Mouse (Mus musculus) layer of hippocampus, adult 18-20 months (tissue): Measurements from ENCODE around the gene Skap2. TPM values are rescaled to one million over a fixed set of nuclear protein-coding genes. Genes with fewer than 3 reads are reported as not detected.
A peak's percentile ranks its signal among the peaks of the same experiment; 100 is the strongest.

ENCODE experiments used
- DNase-seq, 2 experiments: peaks; one replicate each; pipeline ENCODE4 v3.0.0; 2022; ENCODE audit warnings: low spot score in 2 of 2
- total RNA-seq, 2 experiments: library from RNA; stranded (reverse); gene quantifications; 2 replicates each; pipeline ENCODE4 v1.2.3; 2021

Gene Skap2
- total RNA-seq, 2 experiments from 2014 or later = 20.8 to 21.4 TPM

GRCm38 (mm10) chr6:51850030-51850817 lies 162.1 kb downstream of the Skap2 start:
- peak in 1 of 2 experiments; percentile 5 for DNase-seq

- DNase-seq = peak in 1 of 2 experiments; percentile 44
Measured at GRCm38 (mm10) chr6:51849561-51849960, 162.8 kb downstream of the Skap2 start.

DNA sequence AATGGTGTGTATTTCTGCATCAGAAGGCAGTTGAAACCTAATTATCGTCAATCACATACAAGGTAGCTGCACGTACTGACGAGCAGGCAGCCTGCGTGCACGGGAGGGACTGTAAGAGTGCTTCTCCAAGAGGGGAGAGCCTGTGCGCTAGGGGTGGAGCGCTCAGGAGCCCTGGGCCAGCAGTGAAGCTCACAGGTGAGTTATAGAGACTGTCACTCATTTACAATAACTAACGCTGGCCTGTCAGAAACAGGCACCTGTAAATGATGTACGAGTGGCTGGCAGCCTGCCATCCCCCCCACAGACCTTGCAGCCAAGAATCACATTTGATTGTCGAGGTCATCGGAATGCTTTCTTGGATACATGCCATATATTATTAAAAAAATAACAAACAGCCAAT lies 168.2 kb downstream of the Skap2 start:
- DNase-seq = peak in 1 of 2 experiments; percentile 15

GRCm38 (mm10) chr6:51843081-51843480 lies 169.3 kb downstream of the Skap2 start:
- DNase-seq = no peak

GRCm38 (mm10) chr6:51838177-51838576 lies 174.2 kb downstream of the Skap2 start:
- DNase-seq = no peak

GRCm38 (mm10) chr6:51833362-51833761 lies 179.0 kb downstream of the Skap2 start:
- no peak for DNase-seq

GRCm38 (mm10) chr6:51825621-51826021 lies 186.7 kb downstream of the Skap2 start:
- no peak for DNase-seq

DNA sequence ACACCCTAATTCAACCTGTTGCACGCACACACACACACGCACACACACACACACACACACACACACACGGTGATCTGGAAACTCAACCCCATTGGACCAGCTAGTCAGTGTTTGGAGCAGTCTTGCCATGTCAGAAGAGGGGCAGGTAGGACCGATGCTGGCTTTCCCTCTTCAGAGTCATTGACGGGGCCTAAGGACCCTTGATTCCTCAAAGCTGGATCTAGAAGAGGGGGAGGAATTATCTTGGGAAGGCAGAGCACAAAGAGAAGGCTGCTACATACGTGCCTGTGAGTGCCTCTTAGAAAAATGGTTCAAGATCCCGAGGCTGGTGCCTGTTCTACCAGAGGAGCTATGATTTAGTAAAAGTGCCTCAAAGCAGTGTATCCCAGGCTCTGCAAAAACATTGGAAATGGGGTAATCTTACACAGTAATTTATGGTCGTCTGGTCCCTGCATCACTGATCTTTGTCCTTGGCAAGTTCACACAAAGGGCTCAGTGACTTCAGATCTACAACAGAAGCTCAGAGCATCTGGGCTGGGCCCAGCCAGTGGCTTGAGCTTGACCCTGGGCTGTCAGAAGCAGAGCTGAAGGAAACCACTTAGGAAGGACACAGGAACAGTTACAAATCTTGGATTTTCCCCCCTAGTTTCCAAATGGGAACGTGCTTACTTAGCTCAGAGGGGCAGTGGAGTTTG lies 188.1 kb downstream of the Skap2 start:
- DNase-seq = no peak

DNA sequence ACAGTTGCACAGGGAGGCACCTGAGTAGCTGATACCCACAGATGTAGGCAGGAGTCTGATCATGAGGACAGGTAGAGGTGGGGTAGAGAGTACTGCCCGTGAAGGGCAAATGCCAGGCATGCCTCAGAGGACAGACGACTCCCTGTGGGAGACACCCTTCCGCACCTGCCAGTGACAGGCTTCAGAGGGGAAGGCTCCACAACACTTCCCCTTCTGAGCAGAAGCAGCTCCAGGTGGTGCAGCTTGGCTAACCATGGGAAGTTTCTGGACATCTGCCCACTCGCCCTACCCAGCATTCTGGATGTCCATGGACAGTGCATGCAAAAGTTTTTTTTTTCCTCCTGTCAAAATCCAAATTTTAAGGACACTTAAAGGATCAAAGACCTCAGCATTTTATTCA lies 190.3 kb downstream of the Skap2 start:
- DNase-seq = no peak

DNA sequence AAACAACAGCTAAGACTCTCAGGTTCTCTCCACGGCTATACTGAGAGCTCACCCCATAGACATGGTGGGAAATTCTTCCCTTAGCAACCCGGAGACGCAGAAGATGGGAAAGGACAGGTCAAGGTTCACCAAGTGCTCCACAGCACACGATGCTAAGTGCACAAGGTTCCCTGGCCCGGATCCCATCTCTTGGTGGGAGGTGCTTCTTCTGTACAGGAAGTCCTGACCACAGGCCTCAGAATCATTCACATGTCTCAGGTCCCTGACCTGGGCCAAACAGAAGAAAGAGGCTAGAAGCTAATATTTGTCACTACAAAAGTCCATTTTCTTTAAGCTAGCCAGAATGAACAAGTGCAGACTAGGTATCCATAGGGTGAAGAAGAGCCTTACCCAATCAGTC lies 191.5 kb downstream of the Skap2 start:
- DNase-seq = no peak

- DNase-seq = no peak
Measured at GRCm38 (mm10) chr6:51816892-51817621, 195.3 kb downstream of the Skap2 start.

DNA sequence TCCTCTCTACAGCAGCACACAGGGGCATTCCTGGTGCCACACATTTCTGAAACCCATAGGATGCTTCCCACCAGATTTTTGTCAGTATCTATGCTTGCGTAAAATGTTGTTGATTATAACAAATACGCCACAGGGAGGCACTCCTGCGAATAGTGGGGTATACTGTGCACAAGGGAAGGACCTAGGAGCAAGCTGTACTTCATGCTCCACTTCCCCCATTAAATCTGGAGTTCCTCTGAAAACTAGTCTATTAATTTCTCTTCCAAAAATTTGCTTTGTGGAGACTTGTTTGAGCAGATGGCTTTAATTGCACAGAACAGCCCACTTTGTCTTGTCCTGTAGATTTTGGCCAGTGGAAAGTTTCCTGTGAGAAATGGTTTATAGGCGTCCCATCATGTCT lies 201.4 kb downstream of the Skap2 start:
- peak; percentile 16 to 33 for DNase-seq

GRCm38 (mm10) chr6:51809164-51809824 lies 203.1 kb downstream of the Skap2 start:
- no peak for DNase-seq

GRCm38 (mm10) chr6:51808011-51808410 lies 204.3 kb downstream of the Skap2 start:
- no peak for DNase-seq

Other genes starting within 250 kb of the Skap2 start
- not detected for gene Hoxa1, start 145.8 kb upstream of the Skap2 start, total RNA-seq
- gene Hoxa2, start 152.3 kb upstream of the Skap2 start, total RNA-seq = not detected
- not detected for gene 5730596B20Rik, start 164.9 kb upstream of the Skap2 start, total RNA-seq
- not detected for gene Hoxa4, start 179.2 kb upstream of the Skap2 start, total RNA-seq
- not detected for gene Hoxa5, start 192.0 kb upstream of the Skap2 start, total RNA-seq
- not detected for gene Hoxa6, start 196.2 kb upstream of the Skap2 start, total RNA-seq
- gene Hoxa3, start 200.8 kb upstream of the Skap2 start, total RNA-seq = not detected
- gene Gm28308, start 200.8 kb upstream of the Skap2 start, total RNA-seq = not detected
- under 1 TPM in 1 of 2 experiments, not detected in 1; 0.36 TPM for gene Hoxa7, start 209.3 kb upstream of the Skap2 start, total RNA-seq
- gene Hoxa9, start 218.5 kb upstream of the Skap2 start, total RNA-seq = not detected
- gene Hoxa10, start 228.3 kb upstream of the Skap2 start, total RNA-seq = not detected
- gene Hoxa11, start 233.3 kb upstream of the Skap2 start, total RNA-seq = not detected
- not detected for gene Hoxa13, start 248.3 kb upstream of the Skap2 start, total RNA-seq